Comparison of ENCODE assay signal across 8 mouse cellular contexts in genomic region chr4:136020743-136021548, GRCm38 (mm10). TPM values are rescaled to one million over a fixed set of nuclear protein-coding genes. Genes with fewer than 3 reads are reported as not detected.
DNase-seq lines count a peak whose midpoint lies in the region; ATAC-seq and TF ChIP-seq lines count a peak whose summit lies in the region.

No protein-coding gene starts in this region.

- no peak for TF ChIP-seq CTCF in G1E (IDR thresholded peaks at IDR 0.05; ENCODE audit: low read depth, low read length)
- TF ChIP-seq CTCF in liver, adult 2 months (IDR thresholded peaks at IDR 0.05; ENCODE audit: low read depth, low read length): no peak

- WGBS in embryonic facial prominence, embryonic 13.5 days: under 1% methylated on average over 40 of the region's 62 CpGs
- WGBS in hindbrain, embryonic 14.5 days: 1% methylated on average over 56 of the region's 62 CpGs
- under 1% methylated on average over 54 of the region's 62 CpGs for WGBS in liver, adult 2 months
- WGBS in midbrain, embryonic 16.5 days: 1% methylated on average over 49 of the region's 62 CpGs

- peaks cover 32% of the 10 kb centered on the region for H3K4me1 ChIP-seq in G1E (ENCODE audit: insufficient read depth, low read depth, low read length)
- H3K4me1 ChIP-seq in embryonic facial prominence, embryonic 13.5 days: peaks cover 11% of the 10 kb centered on the region
- H3K4me1 ChIP-seq in hindbrain, embryonic 14.5 days (replicated peaks; ENCODE audit: control insufficient read depth, insufficient read depth, low read length): peaks cover 15% of the 10 kb centered on the region
- peaks cover 14% of the 10 kb centered on the region for H3K4me1 ChIP-seq in liver, adult 2 months (ENCODE audit: control insufficient read depth, insufficient read depth, low read length)
- H3K4me1 ChIP-seq in midbrain, embryonic 16.5 days (ENCODE audit: control insufficient read depth, insufficient read depth, low read length): peaks cover 15% of the 10 kb centered on the region

- H3K27ac ChIP-seq in embryonic facial prominence, embryonic 13.5 days: peak overlapping the region; percentile 88
- H3K27ac ChIP-seq in hindbrain, embryonic 14.5 days: peak overlapping the region; percentile 84
- peak overlapping the region; percentile 53 for H3K27ac ChIP-seq in liver, adult 2 months (replicated peaks; ENCODE audit: insufficient read depth, low read depth, low read length)
- H3K27ac ChIP-seq in midbrain, embryonic 16.5 days (ENCODE audit: low read length): peak overlapping the region; percentile 85

- H3K27me3 ChIP-seq in G1E (ENCODE audit: insufficient read depth, low read length): no peaks in the 10 kb centered on the region
- no peaks in the 10 kb centered on the region for H3K27me3 ChIP-seq in embryonic facial prominence, embryonic 13.5 days
- no peaks in the 10 kb centered on the region for H3K27me3 ChIP-seq in hindbrain, embryonic 14.5 days (ENCODE audit: control insufficient read depth, insufficient read depth, low read length)
- H3K27me3 ChIP-seq in liver, adult 2 months (ENCODE audit: control insufficient read depth, insufficient read depth, low read length): no peaks in the 10 kb centered on the region
- H3K27me3 ChIP-seq in midbrain, embryonic 16.5 days (ENCODE audit: control insufficient read depth, insufficient read depth, low read depth, low read length): no peaks in the 10 kb centered on the region

- no peak for TF ChIP-seq POLR2A in liver, adult 2 months (IDR thresholded peaks at IDR 0.05; ENCODE audit: extremely low read depth, insufficient read depth, low read length)

- peak overlapping the region; percentile 84 for H3K4me2 ChIP-seq in embryonic facial prominence, embryonic 13.5 days
- peak overlapping the region; percentile 97 for H3K4me2 ChIP-seq in hindbrain, embryonic 14.5 days (replicated peaks)
- H3K4me2 ChIP-seq in midbrain, embryonic 16.5 days (ENCODE audit: low read length): peak overlapping the region; percentile 96

- peaks cover 30% of the 10 kb centered on the region for H3K79me2 ChIP-seq in liver, adult 2 months (ENCODE audit: control insufficient read depth, insufficient read depth, low read length)

- peak; percentile 10 for DNase-seq in gastrocnemius, adult 18-20 months (ENCODE audit: low spot score)
- DNase-seq in gastrocnemius, postnatal 10 days: no peak
- peak; percentile 55 for DNase-seq in G1E (ENCODE audit: low spot score)
- DNase-seq in hindbrain, embryonic 14.5 days (ENCODE audit: low spot score): no peak
- DNase-seq in liver, adult 2 months (ENCODE audit: extremely low read depth, low read depth, low spot score): peak; percentile 69
- no peak for DNase-seq in right cerebral cortex, postnatal 25 days

- peaks cover 29% of the 10 kb centered on the region for H3K36me3 ChIP-seq in G1E (replicated peaks)
- H3K36me3 ChIP-seq in embryonic facial prominence, embryonic 13.5 days: no peaks in the 10 kb centered on the region
- H3K36me3 ChIP-seq in hindbrain, embryonic 14.5 days (replicated peaks; ENCODE audit: control insufficient read depth, insufficient read depth): no peaks in the 10 kb centered on the region
- H3K36me3 ChIP-seq in liver, adult 2 months (ENCODE audit: control insufficient read depth, insufficient read depth, low read length): no peaks in the 10 kb centered on the region
- no peaks in the 10 kb centered on the region for H3K36me3 ChIP-seq in midbrain, embryonic 16.5 days (ENCODE audit: control insufficient read depth, insufficient read depth, low read length)

- peak overlapping the region; percentile 96 for H3K4me3 ChIP-seq in G1E (ENCODE audit: low read depth, low read length)
- H3K4me3 ChIP-seq in embryonic facial prominence, embryonic 13.5 days: peak overlapping the region; percentile 99
- H3K4me3 ChIP-seq in hindbrain, embryonic 14.5 days (replicated peaks; ENCODE audit: low read length): peak overlapping the region; percentile 97
- H3K4me3 ChIP-seq in liver, adult 2 months (ENCODE audit: insufficient read depth, low read depth, low read length): peak overlapping the region; percentile 88
- H3K4me3 ChIP-seq in midbrain, embryonic 16.5 days (ENCODE audit: low read depth, low read length): peak overlapping the region; percentile 99

- no peaks in the 10 kb centered on the region for H3K9me3 ChIP-seq in G1E (replicated peaks)
- H3K9me3 ChIP-seq in embryonic facial prominence, embryonic 13.5 days: no peaks in the 10 kb centered on the region
- no peaks in the 10 kb centered on the region for H3K9me3 ChIP-seq in hindbrain, embryonic 14.5 days (ENCODE audit: control insufficient read depth, low read length)
- H3K9me3 ChIP-seq in midbrain, embryonic 16.5 days (replicated peaks; ENCODE audit: control insufficient read depth, low read length, poor library complexity, severe bottlenecking): no peaks in the 10 kb centered on the region

- peak overlapping the region; percentile 99 for H3K9ac ChIP-seq in embryonic facial prominence, embryonic 13.5 days
- H3K9ac ChIP-seq in hindbrain, embryonic 14.5 days: peak overlapping the region; percentile 91
- peak overlapping the region; percentile 93 for H3K9ac ChIP-seq in liver, adult 2 months (ENCODE audit: low read depth, low read length)
- H3K9ac ChIP-seq in midbrain, embryonic 16.5 days (ENCODE audit: low read depth, low read length): peak overlapping the region; percentile 96

- ATAC-seq in G1E (ENCODE audit: extremely low read depth, insufficient number of reproducible peaks, low FRiP score, poor library complexity, severe bottlenecking): no peak
- peak; percentile 59 for ATAC-seq in embryonic facial prominence, embryonic 13.5 days (ENCODE audit: insufficient number of reproducible peaks, insufficient read depth, low FRiP score, low TSS enrichment, low read depth)
- peak; percentile 70 for ATAC-seq in hindbrain, embryonic 14.5 days (ENCODE audit: low FRiP score)
- peak; percentile 83 for ATAC-seq in midbrain, embryonic 16.5 days

RNA-seq across cellular contexts. Expression of gene Eloa, which starts 0.6 kb away (rescaled TPM):
- 10 to 100 TPM; 62.0 to 62.3 TPM for total RNA-seq in gastrocnemius, adult 18-20 months (2021)
- total RNA-seq in gastrocnemius, postnatal 10 days (2021): 10 to 100 TPM; 50.2 to 51.4 TPM
- total RNA-seq in G1E (2014; fragmentation: Nextera tagmentation) (108 and 113 TPM in 2 replicates), G1E (2017) (51.6 and 56.0 TPM in 2 replicates)
- polyA plus RNA-seq in G1E (2012): 9.7 and 12.9 TPM in 2 replicates
- 42.5 and 43.0 TPM in 2 replicates for polyA plus RNA-seq in embryonic facial prominence, embryonic 13.5 days (2015; fragmentation: Nextera tagmentation; extraction: Ambion mirVana)
- 31.1 and 33.3 TPM in 2 replicates for polyA plus RNA-seq in hindbrain, embryonic 14.5 days (2014; fragmentation: Nextera tagmentation; extraction: Ambion mirVana)
- total RNA-seq in liver, adult 2 months (2014; rRNA removed): 16.1 and 16.7 TPM in 2 replicates
- 7.3 and 8.1 TPM in 2 replicates for polyA plus RNA-seq in liver, adult 2 months (2012; rRNA removed)
- polyA plus RNA-seq in midbrain, embryonic 16.5 days (2015; fragmentation: Nextera tagmentation; extraction: Ambion mirVana): 26.7 and 28.7 TPM in 2 replicates

RNA-seq across cellular contexts. Expression of gene Rpl11, which starts 32.3 kb away (rescaled TPM):
- 100 to 1,000 TPM; 249 to 252 TPM for total RNA-seq in gastrocnemius, adult 18-20 months (2021)
- total RNA-seq in gastrocnemius, postnatal 10 days (2021): 100 to 1,000 TPM; 419 to 459 TPM
- total RNA-seq in G1E (2014; fragmentation: Nextera tagmentation): 1,598 and 1,903 TPM in 2 replicates
- 563 and 967 TPM in 2 replicates for total RNA-seq in G1E (2017)
- 1,685 and 1,796 TPM in 2 replicates for polyA plus RNA-seq in G1E (2012)
- polyA plus RNA-seq in embryonic facial prominence, embryonic 13.5 days (2015; fragmentation: Nextera tagmentation; extraction: Ambion mirVana): 447 and 551 TPM in 2 replicates
- polyA plus RNA-seq in hindbrain, embryonic 14.5 days (2014; fragmentation: Nextera tagmentation; extraction: Ambion mirVana): 264 and 303 TPM in 2 replicates
- total RNA-seq in liver, adult 2 months (2014; rRNA removed): 474 and 504 TPM in 2 replicates
- polyA plus RNA-seq in liver, adult 2 months (2012; rRNA removed): 162 and 170 TPM in 2 replicates
- 245 and 251 TPM in 2 replicates for polyA plus RNA-seq in midbrain, embryonic 16.5 days (2015; fragmentation: Nextera tagmentation; extraction: Ambion mirVana)

RNA-seq across cellular contexts. Expression of gene Pithd1, which starts 33.9 kb away (rescaled TPM):
- 10 to 100 TPM; 25.3 to 26.3 TPM for total RNA-seq in gastrocnemius, adult 18-20 months (2021)
- 10 to 100 TPM; 22.0 to 23.5 TPM for total RNA-seq in gastrocnemius, postnatal 10 days (2021)
- total RNA-seq in G1E (2014; fragmentation: Nextera tagmentation) (26.1 and 34.9 TPM in 2 replicates), G1E (2017) (51.0 and 60.9 TPM in 2 replicates)
- polyA plus RNA-seq in G1E (2012): 41.0 and 71.7 TPM in 2 replicates
- 59.5 and 59.9 TPM in 2 replicates for polyA plus RNA-seq in embryonic facial prominence, embryonic 13.5 days (2015; fragmentation: Nextera tagmentation; extraction: Ambion mirVana)
- polyA plus RNA-seq in hindbrain, embryonic 14.5 days (2014; fragmentation: Nextera tagmentation; extraction: Ambion mirVana): 60.7 and 65.5 TPM in 2 replicates
- 20.3 and 21.0 TPM in 2 replicates for total RNA-seq in liver, adult 2 months (2014; rRNA removed)
- polyA plus RNA-seq in liver, adult 2 months (2012; rRNA removed): 28.8 and 41.0 TPM in 2 replicates
- polyA plus RNA-seq in midbrain, embryonic 16.5 days (2015; fragmentation: Nextera tagmentation; extraction: Ambion mirVana): 68.3 and 72.0 TPM in 2 replicates

RNA-seq across cellular contexts. Expression of gene Lypla2, which starts 48.5 kb away (rescaled TPM):
- total RNA-seq in gastrocnemius, adult 18-20 months (2021): 10 to 100 TPM; 25.2 to 29.8 TPM
- total RNA-seq in gastrocnemius, postnatal 10 days (2021): 10 to 100 TPM; 31.4 to 35.0 TPM
- total RNA-seq in G1E (2014; fragmentation: Nextera tagmentation) (53.9 and 65.8 TPM in 2 replicates), G1E (2017) (28.5 and 34.1 TPM in 2 replicates)
- 243 and 284 TPM in 2 replicates for polyA plus RNA-seq in G1E (2012)
- polyA plus RNA-seq in embryonic facial prominence, embryonic 13.5 days (2015; fragmentation: Nextera tagmentation; extraction: Ambion mirVana): 105 and 117 TPM in 2 replicates
- polyA plus RNA-seq in hindbrain, embryonic 14.5 days (2014; fragmentation: Nextera tagmentation; extraction: Ambion mirVana): 183 and 191 TPM in 2 replicates
- total RNA-seq in liver, adult 2 months (2014; rRNA removed): 21.8 and 25.9 TPM in 2 replicates
- polyA plus RNA-seq in liver, adult 2 months (2012; rRNA removed): 113 and 116 TPM in 2 replicates
- 209 and 230 TPM in 2 replicates for polyA plus RNA-seq in midbrain, embryonic 16.5 days (2015; fragmentation: Nextera tagmentation; extraction: Ambion mirVana)

RNA-seq across cellular contexts. Expression of gene Gale, which starts 57.4 kb away (rescaled TPM):
- total RNA-seq in gastrocnemius, adult 18-20 months (2021): under 1 TPM; 0.73 to 0.97 TPM
- total RNA-seq in gastrocnemius, postnatal 10 days (2021): 1 to 10 TPM; 2.8 to 4.0 TPM
- total RNA-seq in G1E (2014; fragmentation: Nextera tagmentation): 4.3 and 5.0 TPM in 2 replicates
- total RNA-seq in G1E (2017): 10.9 and 12.4 TPM in 2 replicates
- polyA plus RNA-seq in G1E (2012): 19.8 and 23.3 TPM in 2 replicates
- polyA plus RNA-seq in embryonic facial prominence, embryonic 13.5 days (2015; fragmentation: Nextera tagmentation; extraction: Ambion mirVana): 34.6 and 38.5 TPM in 2 replicates
- polyA plus RNA-seq in hindbrain, embryonic 14.5 days (2014; fragmentation: Nextera tagmentation; extraction: Ambion mirVana): 41.9 and 42.9 TPM in 2 replicates
- total RNA-seq in liver, adult 2 months (2014; rRNA removed): 34.2 and 38.5 TPM in 2 replicates
- polyA plus RNA-seq in liver, adult 2 months (2012; rRNA removed): 32.0 and 33.6 TPM in 2 replicates
- polyA plus RNA-seq in midbrain, embryonic 16.5 days (2015; fragmentation: Nextera tagmentation; extraction: Ambion mirVana): 41.2 and 47.7 TPM in 2 replicates

Comparison
In these comparisons a context has a peak if more than half of its experiments do, and no peak if none do; other contexts are left out.
1. DNase-seq: peak in gastrocnemius, adult 18-20 months (single experiment), G1E (single experiment) and liver, adult 2 months (single experiment); none in gastrocnemius, postnatal 10 days (single experiment), hindbrain, embryonic 14.5 days (single experiment) and right cerebral cortex, postnatal 25 days (single experiment).
2. Peak in every context shown above with its lines, with median percentiles within 50 percentile points of each other: H3K4me3 ChIP-seq, H3K27ac ChIP-seq, H3K4me2 ChIP-seq and H3K9ac ChIP-seq.